Mouse (Mus musculus) C2C12 (cell line): ENCODE measurements around the gene Iglon5. TPM values are rescaled to one million over a fixed set of nuclear protein-coding genes. Genes with fewer than 3 reads are reported as not detected.

Source experiments
- H3K27me3 ChIP-seq: one replicate; pipeline ENCODE4 v1.6.1; 2011; ENCODE audit not compliant: control insufficient read depth, insufficient read depth, insufficient read length
- H3K36me3 ChIP-seq: one replicate; pipeline ENCODE4 v1.6.1; 2011; ENCODE audit not compliant: control insufficient read depth, insufficient read depth
- H3K4me3 ChIP-seq: one replicate; pipeline ENCODE4 v1.5.1; 2011; ENCODE audit warnings: mild to moderate bottlenecking, control low read depth; ENCODE audit not compliant: poor library complexity, insufficient read depth, severe bottlenecking
- H3K79me2 ChIP-seq: one replicate; pipeline ENCODE4 v1.6.1; 2011; ENCODE audit not compliant: control insufficient read depth, insufficient read depth
- H3K79me3 ChIP-seq: one replicate; pipeline ENCODE4 v1.6.1; 2011; ENCODE audit warnings: low read depth, control low read depth
- H3ac ChIP-seq: one replicate; pipeline ENCODE3; 2011; ENCODE audit warnings: low read depth; ENCODE audit not compliant: control insufficient read depth, insufficient read length
- CEBPB ChIP-seq: IDR thresholded peaks from one replicate; pipeline ENCODE4 v1.6.1; 2011; ENCODE audit warnings: low read depth, mild to moderate bottlenecking, control low read depth, moderate library complexity
- CTCF ChIP-seq: IDR thresholded peaks from one replicate; pipeline ENCODE4 v1.5.1; 2011; ENCODE audit not compliant: control insufficient read depth, insufficient read depth, insufficient read length
- FOSL1 ChIP-seq: IDR thresholded peaks from one replicate; pipeline ENCODE4 v1.8.0; 2011; ENCODE audit warnings: mild to moderate bottlenecking, low read length; ENCODE audit not compliant: poor library complexity, insufficient read depth, severe bottlenecking
- MAX ChIP-seq: IDR thresholded peaks from one replicate; pipeline ENCODE4 v1.6.1; 2011; ENCODE audit warnings: mild to moderate bottlenecking, control low read depth
- MYOD1 ChIP-seq: IDR thresholded peaks from one replicate; pipeline ENCODE4 v1.6.1; 2011; ENCODE audit warnings: low read depth; ENCODE audit not compliant: control insufficient read depth, insufficient read length
- MYOG ChIP-seq: IDR thresholded peaks from one replicate; pipeline ENCODE4 v1.6.1; 2011; ENCODE audit not compliant: control insufficient read depth, insufficient read length; ENCODE audit errors: extremely low read depth
- USF1 ChIP-seq: IDR thresholded peaks from one replicate; pipeline ENCODE4 v1.6.1; 2011; ENCODE audit warnings: low read depth, mild to moderate bottlenecking, control low read depth, moderate library complexity
- polyA plus RNA-seq: library from polyadenylated mRNA; unstranded; fragments of >200 nt; fragmentation: generic; extraction: Trizol; gene quantifications from one replicate; pipeline ENCODE4 v1.2.1, GENCODE M21; 2012; ENCODE audit warnings: missing spikeins

Iglon5 gene
- polyA plus RNA-seq, 1 experiment, result 1.8 TPM

GRCm38 (mm10) chr7:43475706-43476105, 14.2 kb downstream of the Iglon5 start:
- Histone ChIP-seq H3K79me3 (no peaks in the 10 kb centered on the region), H3K36me3 (no peaks in the 10 kb centered on the region), H3ac (no peak overlapping the region), H3K4me3 (no peak overlapping the region), H3K79me2 (no peaks in the 10 kb centered on the region), H3K27me3 (no peaks in the 10 kb centered on the region)
- TF ChIP-seq USF1 (no peak), CEBPB (no peak), MYOG (no peak), CTCF (no peak), FOSL1 (no peak), MYOD1 (no peak), MAX (no peak)

- TF ChIP-seq CEBPB (no peak), MYOG (no peak), FOSL1 (no peak), MAX (no peak), USF1 (no peak), MYOD1 (no peak), CTCF (no peak)
- Histone ChIP-seq H3ac (no peak overlapping the region), H3K36me3 (no peaks in the 10 kb centered on the region), H3K4me3 (no peak overlapping the region), H3K27me3 (no peaks in the 10 kb centered on the region), H3K79me3 (no peaks in the 10 kb centered on the region), H3K79me2 (no peaks in the 10 kb centered on the region)
Measured at GRCm38 (mm10) chr7:43470373-43470772, 19.5 kb downstream of the Iglon5 start.

- Histone ChIP-seq H3K4me3 (peak overlapping the region; percentile 38), H3K79me2 (no peaks in the 10 kb centered on the region), H3K27me3 (no peaks in the 10 kb centered on the region), H3K79me3 (no peaks in the 10 kb centered on the region), H3ac (peak overlapping the region; percentile 61), H3K36me3 (no peaks in the 10 kb centered on the region)
- TF ChIP-seq MAX, result no peak
- peak; percentile 96 for TF ChIP-seq CTCF
Measured at GRCm38 (mm10) chr7:43466099-43466694, 23.7 kb downstream of the Iglon5 start.

- H3K4me3 ChIP-seq, result peak overlapping the region; percentile 38
- no peaks in the 10 kb centered on the region for H3K27me3 ChIP-seq
- H3ac ChIP-seq, result peak overlapping the region; percentile 61
- H3K36me3 ChIP-seq, result no peaks in the 10 kb centered on the region
- no peak for TF ChIP-seq MYOG
- no peaks in the 10 kb centered on the region for H3K79me3 ChIP-seq
- no peaks in the 10 kb centered on the region for H3K79me2 ChIP-seq
Measured at GRCm38 (mm10) chr7:43465344-43466098, 24.4 kb downstream of the Iglon5 start.

- TF ChIP-seq MYOD1 (no peak), USF1 (no peak), FOSL1 (no peak), CTCF (no peak), MAX (no peak), CEBPB (no peak), MYOG (no peak)
- H3K27me3 ChIP-seq, result no peaks in the 10 kb centered on the region
Measured at GRCm38 (mm10) chr7:43464864-43465343, 25.0 kb downstream of the Iglon5 start.

GRCm38 (mm10) chr7:43463976-43464375, 25.9 kb downstream of the Iglon5 start:
- Histone ChIP-seq H3K4me3 (no peak overlapping the region), H3K36me3 (no peaks in the 10 kb centered on the region), H3K27me3 (no peaks in the 10 kb centered on the region), H3K79me3 (no peaks in the 10 kb centered on the region), H3ac (no peak overlapping the region), H3K79me2 (no peaks in the 10 kb centered on the region)
- TF ChIP-seq MYOG (no peak), FOSL1 (no peak), CEBPB (no peak), MYOD1 (no peak), MAX (no peak), CTCF (no peak), USF1 (no peak)

More at GRCm38 (mm10) chr7:43464864-43465343, 25.0 kb downstream of the Iglon5 start:
- Histone ChIP-seq H3K79me3 (no peaks in the 10 kb centered on the region), H3K4me3 (peak overlapping the region; percentile 11), H3K79me2 (no peaks in the 10 kb centered on the region), H3K36me3 (no peaks in the 10 kb centered on the region), H3ac (peak overlapping the region; percentile 28)
